Mouse (Mus musculus) lung, postnatal 0 days (tissue): ENCODE results near the gene Pip5k1b.

Experiments used
- CTCF ChIP-seq: IDR thresholded peaks from 2 replicates; pipeline ENCODE4 v1.5.1; 2016; ENCODE audit warnings: antibody characterized with exemption, mild to moderate bottlenecking
- EP300 ChIP-seq: IDR thresholded peaks from 2 replicates; pipeline ENCODE4 v1.6.1; 2016; ENCODE audit warnings: antibody characterized with exemption, mild to moderate bottlenecking, control low read depth

GRCm38 (mm10) chr19:24432447-24432846, 123.2 kb downstream of the Pip5k1b start:
- TF ChIP-seq CTCF, result no peak
- no peak for TF ChIP-seq EP300
